Mouse (Mus musculus): ENCODE measurements around the gene Gm13101. TPM values are rescaled to one million over a fixed set of nuclear protein-coding genes. Genes with fewer than 3 reads are reported as not detected.
"Not testable (repeated sequence)": the region's sequence is repeated elsewhere in the genome, so short reads cannot be mapped to it uniquely, and the experiment has no call there.

Gene Gm13101
- polyA plus RNA-seq (2015; fragmentation: Nextera tagmentation; extraction: Ambion mirVana): not detected in 2 replicates

- WGBS: 39% methylated on average over 2 of the region's 2 CpGs
- H3K4me1 ChIP-seq (replicated peaks; ENCODE audit: control insufficient read depth, insufficient read depth, low read length); H3K4me2 ChIP-seq (ENCODE audit: low read length); H3K36me3 ChIP-seq (ENCODE audit: control insufficient read depth, insufficient read depth); H3K27me3 ChIP-seq (replicated peaks; ENCODE audit: control insufficient read depth, insufficient read depth, low read length); H3K9ac ChIP-seq (replicated peaks; ENCODE audit: low read depth, low read length); H3K9me3 ChIP-seq (ENCODE audit: control insufficient read depth, low read length); H3K27ac ChIP-seq (ENCODE audit: low read length); H3K4me3 ChIP-seq (replicated peaks; ENCODE audit: low read length); ATAC-seq: not testable (repeated sequence)
Observed at GRCm38 (mm10) chr4:143966850-143967249, at the start of gene Gm13101. Gene Gm13101 (minus strand): TSS chr4:143966950.

GRCm38 (mm10) chr4:143994269-143994668 is 27.5 kb upstream of the Gm13101 start, which contains the start of gene Pramef17:
Gene Pramef17 (minus strand): TSS chr4:143994369.
- not testable (repeated sequence) for H3K27me3 ChIP-seq (replicated peaks; ENCODE audit: control insufficient read depth, insufficient read depth, low read length); H3K27ac ChIP-seq (ENCODE audit: low read length); H3K9me3 ChIP-seq (ENCODE audit: control insufficient read depth, low read length); H3K36me3 ChIP-seq (ENCODE audit: control insufficient read depth, insufficient read depth); H3K9ac ChIP-seq (replicated peaks; ENCODE audit: low read depth, low read length); H3K4me2 ChIP-seq (ENCODE audit: low read length); H3K4me1 ChIP-seq (replicated peaks; ENCODE audit: control insufficient read depth, insufficient read depth, low read length); ATAC-seq; H3K4me3 ChIP-seq (replicated peaks; ENCODE audit: low read length)
- WGBS: 45% methylated on average over 3 of the region's 3 CpGs

- not testable (repeated sequence) for H3K27me3 ChIP-seq (replicated peaks; ENCODE audit: control insufficient read depth, insufficient read depth, low read length)
Observed at GRCm38 (mm10) chr4:143988126-143988525, 21.4 kb upstream of the Gm13101 start.

GRCm38 (mm10) chr4:143987475-143987941 is 20.8 kb upstream of the Gm13101 start:
- H3K9ac ChIP-seq (replicated peaks; ENCODE audit: low read depth, low read length); H3K4me1 ChIP-seq (replicated peaks; ENCODE audit: control insufficient read depth, insufficient read depth, low read length); H3K27me3 ChIP-seq (replicated peaks; ENCODE audit: control insufficient read depth, insufficient read depth, low read length); ATAC-seq; H3K27ac ChIP-seq (ENCODE audit: low read length); H3K36me3 ChIP-seq (ENCODE audit: control insufficient read depth, insufficient read depth); H3K9me3 ChIP-seq (ENCODE audit: control insufficient read depth, low read length); H3K4me2 ChIP-seq (ENCODE audit: low read length); H3K4me3 ChIP-seq (replicated peaks; ENCODE audit: low read length): not testable (repeated sequence)
- WGBS: 97% methylated on average over 7 of the region's 17 CpGs

More at GRCm38 (mm10) chr4:143988126-143988525, 21.4 kb upstream of the Gm13101 start:
- not testable (repeated sequence) for H3K9me3 ChIP-seq (ENCODE audit: control insufficient read depth, low read length); H3K36me3 ChIP-seq (ENCODE audit: control insufficient read depth, insufficient read depth); H3K9ac ChIP-seq (replicated peaks; ENCODE audit: low read depth, low read length); H3K4me1 ChIP-seq (replicated peaks; ENCODE audit: control insufficient read depth, insufficient read depth, low read length); H3K27ac ChIP-seq (ENCODE audit: low read length); H3K4me3 ChIP-seq (replicated peaks; ENCODE audit: low read length); H3K4me2 ChIP-seq (ENCODE audit: low read length); ATAC-seq
- WGBS: 97% methylated on average over 11 of the region's 17 CpGs

- H3K27ac ChIP-seq (ENCODE audit: low read length); H3K4me3 ChIP-seq (replicated peaks; ENCODE audit: low read length); H3K36me3 ChIP-seq (ENCODE audit: control insufficient read depth, insufficient read depth); H3K4me1 ChIP-seq (replicated peaks; ENCODE audit: control insufficient read depth, insufficient read depth, low read length); H3K9me3 ChIP-seq (ENCODE audit: control insufficient read depth, low read length); H3K27me3 ChIP-seq (replicated peaks; ENCODE audit: control insufficient read depth, insufficient read depth, low read length); H3K4me2 ChIP-seq (ENCODE audit: low read length); H3K9ac ChIP-seq (replicated peaks; ENCODE audit: low read depth, low read length); ATAC-seq: not testable (repeated sequence)
- 100% methylated on average over 2 of the region's 9 CpGs for WGBS
Observed at GRCm38 (mm10) chr4:143985733-143986132, 19.0 kb upstream of the Gm13101 start.

GRCm38 (mm10) chr4:143985165-143985564 is 18.4 kb upstream of the Gm13101 start:
- not testable (repeated sequence) for H3K4me1 ChIP-seq (replicated peaks; ENCODE audit: control insufficient read depth, insufficient read depth, low read length); H3K27ac ChIP-seq (ENCODE audit: low read length); ATAC-seq; H3K27me3 ChIP-seq (replicated peaks; ENCODE audit: control insufficient read depth, insufficient read depth, low read length); H3K9ac ChIP-seq (replicated peaks; ENCODE audit: low read depth, low read length); H3K4me3 ChIP-seq (replicated peaks; ENCODE audit: low read length); H3K4me2 ChIP-seq (ENCODE audit: low read length); H3K9me3 ChIP-seq (ENCODE audit: control insufficient read depth, low read length); H3K36me3 ChIP-seq (ENCODE audit: control insufficient read depth, insufficient read depth)
- WGBS: no CpG with 5 or more reads among the region's 7 CpGs

GRCm38 (mm10) chr4:143983446-143983845 is 16.7 kb upstream of the Gm13101 start:
- WGBS: no CpG with 5 or more reads among the region's 1 CpGs
- H3K4me1 ChIP-seq (replicated peaks; ENCODE audit: control insufficient read depth, insufficient read depth, low read length); ATAC-seq; H3K27me3 ChIP-seq (replicated peaks; ENCODE audit: control insufficient read depth, insufficient read depth, low read length); H3K9me3 ChIP-seq (ENCODE audit: control insufficient read depth, low read length); H3K4me3 ChIP-seq (replicated peaks; ENCODE audit: low read length); H3K9ac ChIP-seq (replicated peaks; ENCODE audit: low read depth, low read length); H3K27ac ChIP-seq (ENCODE audit: low read length); H3K4me2 ChIP-seq (ENCODE audit: low read length); H3K36me3 ChIP-seq (ENCODE audit: control insufficient read depth, insufficient read depth): not testable (repeated sequence)

GRCm38 (mm10) chr4:143950916-143951315 is 15.8 kb downstream of the Gm13101 start, which contains the start of gene Pramef25:
Gene Pramef25 (minus strand): TSS chr4:143951016.
- H3K4me1 ChIP-seq (replicated peaks; ENCODE audit: control insufficient read depth, insufficient read depth, low read length); ATAC-seq; H3K9ac ChIP-seq (replicated peaks; ENCODE audit: low read depth, low read length); H3K27ac ChIP-seq (ENCODE audit: low read length); H3K27me3 ChIP-seq (replicated peaks; ENCODE audit: control insufficient read depth, insufficient read depth, low read length); H3K36me3 ChIP-seq (ENCODE audit: control insufficient read depth, insufficient read depth); H3K4me2 ChIP-seq (ENCODE audit: low read length); H3K4me3 ChIP-seq (replicated peaks; ENCODE audit: low read length): not testable (repeated sequence)
- WGBS: 100% methylated on average over 1 of the region's 1 CpGs
- peaks cover 11% of the 10 kb centered on the region for H3K9me3 ChIP-seq (ENCODE audit: control insufficient read depth, low read length)
